In the genomic region with DNA sequence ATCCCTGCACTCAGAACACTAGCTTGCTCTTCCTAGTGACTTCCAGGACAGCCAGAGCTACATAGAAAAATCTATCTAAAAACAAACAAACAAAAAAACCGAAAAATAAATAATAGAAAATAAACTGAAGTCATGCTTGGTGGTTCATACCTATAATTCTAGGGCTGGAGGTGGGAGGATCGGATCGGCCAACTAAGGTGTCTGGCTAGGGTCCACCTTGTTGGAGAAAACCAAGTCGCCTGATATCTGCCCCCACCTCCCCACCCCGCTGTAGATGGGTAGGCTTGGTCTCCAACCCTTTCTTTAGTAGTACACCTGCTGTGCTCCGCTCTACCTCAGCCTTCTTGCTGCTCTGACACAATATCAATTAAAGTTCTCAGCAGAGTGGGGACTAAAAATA, we compare ENCODE assay signal across 8 mouse cellular contexts. TPM values are rescaled to one million over a fixed set of nuclear protein-coding genes. Genes with fewer than 3 reads are reported as not detected.
DNase-seq lines count a peak whose midpoint lies in the region; ATAC-seq and TF ChIP-seq lines count a peak whose summit lies in the region.

No protein-coding gene starts in this region.

- H3K4me3 ChIP-seq in kidney, embryonic 14.5 days (ENCODE audit: low read length), result peak overlapping the region; percentile 82
- H3K4me3 ChIP-seq in embryonic facial prominence, embryonic 10.5 days, result peak overlapping the region; percentile 95
- H3K4me3 ChIP-seq in hindbrain, postnatal 0 days (ENCODE audit: low read length), result peak overlapping the region; percentile 78
- H3K4me3 ChIP-seq in midbrain, embryonic 15.5 days, result peak overlapping the region; percentile 95

- H3K27me3 ChIP-seq in kidney, embryonic 14.5 days (ENCODE audit: control insufficient read depth, insufficient read depth, low read length), result no peaks in the 10 kb centered on the region
- no peaks in the 10 kb centered on the region for H3K27me3 ChIP-seq in embryonic facial prominence, embryonic 10.5 days (replicated peaks; ENCODE audit: low read depth, poor library complexity, severe bottlenecking)
- H3K27me3 ChIP-seq in hindbrain, postnatal 0 days (ENCODE audit: insufficient read depth, low read length), result no peaks in the 10 kb centered on the region
- H3K27me3 ChIP-seq in midbrain, embryonic 15.5 days (replicated peaks), result no peaks in the 10 kb centered on the region

- ATAC-seq in kidney, embryonic 14.5 days (ENCODE audit: low FRiP score, low TSS enrichment), result no peak
- ATAC-seq in hindbrain, postnatal 0 days, result no peak
- ATAC-seq in midbrain, embryonic 15.5 days (replicated peaks), result no peak

- H3K4me2 ChIP-seq in kidney, embryonic 14.5 days (replicated peaks; ENCODE audit: low read depth, low read length), result peak overlapping the region; percentile 53
- H3K4me2 ChIP-seq in hindbrain, postnatal 0 days (ENCODE audit: low read depth, low read length), result peak overlapping the region; percentile 91
- H3K4me2 ChIP-seq in midbrain, embryonic 15.5 days, result peak overlapping the region; percentile 80

- peaks cover 8% of the 10 kb centered on the region; the same call in 1 of the 2 replicates for H3K4me1 ChIP-seq in kidney, embryonic 14.5 days (ENCODE audit: control insufficient read depth, insufficient read depth, low read length)
- H3K4me1 ChIP-seq in embryonic facial prominence, embryonic 10.5 days, result peaks cover 21% of the 10 kb centered on the region
- H3K4me1 ChIP-seq in hindbrain, postnatal 0 days (ENCODE audit: insufficient read depth, low read length), result peaks cover 6% of the 10 kb centered on the region; the same call in 1 of the 2 replicates
- peaks cover 21% of the 10 kb centered on the region for H3K4me1 ChIP-seq in midbrain, embryonic 15.5 days

- H3K36me3 ChIP-seq in kidney, embryonic 14.5 days (ENCODE audit: control insufficient read depth, insufficient read depth, low read length), result peaks cover 39% of the 10 kb centered on the region; the same call in 1 of the 2 replicates
- peaks cover 41% of the 10 kb centered on the region for H3K36me3 ChIP-seq in embryonic facial prominence, embryonic 10.5 days (replicated peaks)
- peaks cover 27% of the 10 kb centered on the region; the same call in 1 of the 2 replicates for H3K36me3 ChIP-seq in hindbrain, postnatal 0 days (ENCODE audit: insufficient read depth, low read length)
- 0 out of 2 replicates have a peak, but pooled peaks cover 17% of the 10 kb centered on the region for H3K36me3 ChIP-seq in midbrain, embryonic 15.5 days (replicated peaks)

- no peak for DNase-seq in kidney, postnatal 25 days
- no peak for DNase-seq in embryonic facial prominence, embryonic 10.5 days (ENCODE audit: low spot score)
- DNase-seq in hindbrain, postnatal 0 days (ENCODE audit: low spot score), result no peak
- DNase-seq in T-cell, adult 2 months (ENCODE audit: low spot score), result no peak
- no peak for DNase-seq in right cerebral cortex, postnatal 10 days (ENCODE audit: low spot score in 2 of 2)
- DNase-seq in cerebellum, adult 11-12 months, result no peak

- H3K9ac ChIP-seq in kidney, embryonic 14.5 days (ENCODE audit: low read depth, low read length), result peak overlapping the region; percentile 96
- peak overlapping the region; percentile 85 for H3K9ac ChIP-seq in hindbrain, postnatal 0 days (replicated peaks; ENCODE audit: low read length)
- H3K9ac ChIP-seq in midbrain, embryonic 15.5 days, result peak overlapping the region; percentile 95

- no peaks in the 10 kb centered on the region for H3K9me3 ChIP-seq in kidney, embryonic 14.5 days (ENCODE audit: control insufficient read depth, low read length)
- H3K9me3 ChIP-seq in embryonic facial prominence, embryonic 10.5 days, result no peaks in the 10 kb centered on the region
- H3K9me3 ChIP-seq in hindbrain, postnatal 0 days (ENCODE audit: low read length), result no peaks in the 10 kb centered on the region
- no peaks in the 10 kb centered on the region for H3K9me3 ChIP-seq in midbrain, embryonic 15.5 days

- TF ChIP-seq CTCF in hindbrain, postnatal 0 days (IDR thresholded peaks at IDR 0.05; ENCODE audit: low read depth), result no peak

- WGBS in kidney, embryonic 14.5 days, result 44% methylated on average over 6 of the region's 6 CpGs
- WGBS in embryonic facial prominence, embryonic 10.5 days, result 52% methylated on average over 6 of the region's 6 CpGs
- 49% methylated on average over 6 of the region's 6 CpGs for WGBS in hindbrain, postnatal 0 days
- 49% methylated on average over 6 of the region's 6 CpGs for WGBS in midbrain, embryonic 15.5 days

- H3K27ac ChIP-seq in kidney, embryonic 14.5 days (ENCODE audit: low read depth, low read length), result no peak overlapping the region
- H3K27ac ChIP-seq in embryonic facial prominence, embryonic 10.5 days (replicated peaks), result peak overlapping the region; percentile 98
- H3K27ac ChIP-seq in hindbrain, postnatal 0 days, result peak overlapping the region; percentile 87; the same call in 1 of the 2 replicates
- no peak overlapping the region for H3K27ac ChIP-seq in midbrain, embryonic 15.5 days

RNA-seq across cellular contexts. Expression of gene Lig3, which starts 1.3 kb away (rescaled TPM):
- 21.9 and 40.4 TPM in 2 replicates for polyA plus RNA-seq in kidney, embryonic 14.5 days (2014; fragmentation: Nextera tagmentation; extraction: Ambion mirVana)
- polyA plus RNA-seq in embryonic facial prominence, embryonic 10.5 days (2016; fragmentation: Nextera tagmentation; extraction: Ambion mirVana), result 43.8 and 48.7 TPM in 2 replicates
- 45.3 and 51.5 TPM in 2 replicates for total RNA-seq in hindbrain, postnatal 0 days (2014; rRNA removed)
- 15.6 and 16.2 TPM in 2 replicates for polyA plus RNA-seq in hindbrain, postnatal 0 days (2015; fragmentation: Nextera tagmentation; extraction: Ambion mirVana)
- polyA plus RNA-seq in midbrain, embryonic 15.5 days (2015; fragmentation: Nextera tagmentation; extraction: Ambion mirVana), result 27.4 and 29.1 TPM in 2 replicates

RNA-seq across cellular contexts. Expression of gene Zfp830, which starts 18.1 kb away (rescaled TPM):
- 33.6 and 38.3 TPM in 2 replicates for polyA plus RNA-seq in kidney, embryonic 14.5 days (2014; fragmentation: Nextera tagmentation; extraction: Ambion mirVana)
- 38.8 and 39.5 TPM in 2 replicates for polyA plus RNA-seq in embryonic facial prominence, embryonic 10.5 days (2016; fragmentation: Nextera tagmentation; extraction: Ambion mirVana)
- 7.9 and 14.5 TPM in 2 replicates for total RNA-seq in hindbrain, postnatal 0 days (2014; rRNA removed)
- polyA plus RNA-seq in hindbrain, postnatal 0 days (2015; fragmentation: Nextera tagmentation; extraction: Ambion mirVana), result 17.4 and 18.6 TPM in 2 replicates
- 28.3 and 31.9 TPM in 2 replicates for polyA plus RNA-seq in midbrain, embryonic 15.5 days (2015; fragmentation: Nextera tagmentation; extraction: Ambion mirVana)

RNA-seq across cellular contexts. Expression of gene Cct6b, which starts 18.1 kb away (rescaled TPM):
- 0.21 and 0.31 TPM in 2 replicates for polyA plus RNA-seq in kidney, embryonic 14.5 days (2014; fragmentation: Nextera tagmentation; extraction: Ambion mirVana)
- 0.19 and 0.47 TPM in 2 replicates for polyA plus RNA-seq in embryonic facial prominence, embryonic 10.5 days (2016; fragmentation: Nextera tagmentation; extraction: Ambion mirVana)
- 0.31 TPM in 1 of 2 replicates, not detected in the other for total RNA-seq in hindbrain, postnatal 0 days (2014; rRNA removed)
- 0.34 and 0.39 TPM in 2 replicates for polyA plus RNA-seq in hindbrain, postnatal 0 days (2015; fragmentation: Nextera tagmentation; extraction: Ambion mirVana)
- 0.11 and 0.56 TPM in 2 replicates for polyA plus RNA-seq in midbrain, embryonic 15.5 days (2015; fragmentation: Nextera tagmentation; extraction: Ambion mirVana)

Comparison
In these comparisons a context has a peak if more than half of its experiments do, and no peak if none do; other contexts are left out.
1. H3K27ac ChIP-seq: peak in embryonic facial prominence, embryonic 10.5 days (single experiment) and hindbrain, postnatal 0 days (single experiment); none in kidney, embryonic 14.5 days (single experiment) and midbrain, embryonic 15.5 days (single experiment).
2. Peak in every context shown above with its lines, with median percentiles within 50 percentile points of each other: H3K4me2 ChIP-seq, H3K4me3 ChIP-seq and H3K9ac ChIP-seq.